Mouse (Mus musculus) ES-E14 (cell line): ENCODE results near the gene Gck.

Source experiments
- MAFK ChIP-seq: IDR thresholded peaks from 2 replicates; pipeline ENCODE4 v1.6.1; 2014; ENCODE audit warnings: mild to moderate bottlenecking, low read depth, low read length, inconsistent platforms; ENCODE audit not compliant: insufficient read depth
- ZC3H11A ChIP-seq: IDR thresholded peaks from 2 replicates; pipeline ENCODE4 v1.6.1; 2012; ENCODE audit warnings: low read depth, mild to moderate bottlenecking, inconsistent platforms, low read length, borderline replicate concordance
- ZNF384 ChIP-seq: IDR thresholded peaks from 2 replicates; pipeline ENCODE4 v1.6.1; 2012; ENCODE audit warnings: low read depth, low read length, inconsistent platforms

DNA sequence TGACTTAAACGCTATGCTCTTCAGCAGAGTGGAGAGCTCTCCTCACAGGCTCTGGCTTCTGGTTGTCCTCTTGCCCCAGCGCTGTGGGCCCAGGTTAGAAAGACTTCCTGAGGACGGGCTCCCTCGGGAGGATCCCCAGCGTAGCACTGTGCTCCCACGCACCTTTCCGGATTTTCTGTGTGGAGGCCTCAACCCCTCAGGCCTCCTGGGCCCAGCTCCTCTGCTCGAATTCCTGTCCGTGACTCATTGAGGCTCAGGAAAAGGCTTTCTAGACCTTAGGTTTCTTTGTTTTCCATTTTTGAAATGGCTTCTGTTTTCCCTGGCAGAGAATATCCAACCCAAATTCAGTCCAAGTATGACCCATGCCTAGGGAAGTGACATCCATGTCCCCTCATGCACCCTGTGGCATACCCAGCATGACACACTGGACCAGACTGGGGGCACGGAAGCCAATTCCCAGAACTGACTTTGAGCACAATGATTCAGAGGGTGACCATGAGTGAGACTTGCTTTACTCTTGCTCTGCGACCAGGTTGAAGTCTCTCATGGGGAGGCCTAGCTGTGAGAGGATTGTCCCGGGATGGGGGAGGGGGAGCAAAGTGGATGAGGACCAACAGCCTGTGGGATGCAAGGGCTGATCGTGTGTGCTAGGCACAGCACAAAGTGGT is 89.9 kb downstream of the Gck start:
- TF ChIP-seq MAFK (no peak), ZNF384 (no peak), ZC3H11A (no peak)
